Mouse (Mus musculus): Measurements from ENCODE around the gene Eng.
A peak's percentile ranks its signal among the peaks of the same experiment; 100 is the strongest.

Gene Eng

DNA sequence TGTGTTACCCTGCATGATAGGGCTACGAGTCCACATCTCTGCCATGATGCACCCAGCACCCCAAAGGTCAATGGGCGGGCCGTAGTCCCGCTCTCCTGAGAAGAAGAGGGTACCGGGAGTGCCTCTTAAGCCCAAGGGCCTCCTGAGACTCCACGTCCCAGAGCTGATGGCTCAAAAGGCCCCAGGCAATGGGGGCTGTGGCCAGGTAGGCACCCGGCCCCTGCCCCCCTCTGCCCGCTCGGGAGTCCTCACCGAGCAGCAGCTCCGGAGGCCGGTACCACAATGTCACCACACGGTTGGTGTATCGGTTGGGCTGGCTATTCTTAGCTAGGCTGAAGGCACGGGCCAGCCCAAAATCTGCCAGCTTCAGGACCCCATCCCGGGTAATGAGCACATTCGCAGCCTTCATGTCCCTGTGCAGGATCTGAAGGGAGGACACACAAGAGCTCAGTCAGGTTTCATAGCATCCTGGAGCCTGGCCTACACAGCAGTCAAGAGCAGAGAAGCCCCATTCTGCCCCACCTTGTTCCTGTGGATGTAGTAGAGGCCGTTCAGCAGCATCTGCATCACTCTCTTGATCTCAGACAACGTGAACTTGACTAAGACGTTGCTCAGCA lies 63.2 kb downstream of the Eng start:
- no peak for DNase-seq (ENCODE audit: extremely low read depth, low read depth)

- peak; percentile 79 for DNase-seq (ENCODE audit: extremely low read depth, low read depth)
Observed at GRCm38 (mm10) chr2:32710425-32710824, 64.0 kb downstream of the Eng start.

GRCm38 (mm10) chr2:32711301-32712056 lies 65.1 kb downstream of the Eng start:
- no peak for DNase-seq (ENCODE audit: extremely low read depth, low read depth)

DNA sequence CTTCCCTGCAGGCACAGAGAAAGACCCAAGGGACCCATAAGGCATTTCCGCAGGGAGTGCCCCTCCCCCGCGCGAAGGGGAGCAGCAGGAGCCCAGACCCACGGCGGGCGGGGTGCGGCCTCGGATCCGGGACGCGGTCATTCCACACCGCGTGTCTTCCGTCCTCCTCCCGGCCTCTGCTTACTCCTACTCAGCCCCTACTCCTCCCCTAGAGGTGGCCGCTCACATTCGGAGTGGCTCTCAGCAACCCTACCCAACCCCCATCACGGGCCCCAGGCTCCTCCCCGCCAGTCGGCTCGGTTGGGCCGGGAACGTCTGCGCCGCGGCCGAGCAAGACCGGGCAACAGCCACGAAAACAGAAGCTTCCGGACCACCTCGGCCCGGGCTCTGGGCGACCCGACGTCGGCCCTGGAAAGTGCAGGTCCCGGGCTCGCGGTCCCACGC lies 65.7 kb downstream of the Eng start:
- no peak for DNase-seq (ENCODE audit: extremely low read depth, low read depth)

DNA sequence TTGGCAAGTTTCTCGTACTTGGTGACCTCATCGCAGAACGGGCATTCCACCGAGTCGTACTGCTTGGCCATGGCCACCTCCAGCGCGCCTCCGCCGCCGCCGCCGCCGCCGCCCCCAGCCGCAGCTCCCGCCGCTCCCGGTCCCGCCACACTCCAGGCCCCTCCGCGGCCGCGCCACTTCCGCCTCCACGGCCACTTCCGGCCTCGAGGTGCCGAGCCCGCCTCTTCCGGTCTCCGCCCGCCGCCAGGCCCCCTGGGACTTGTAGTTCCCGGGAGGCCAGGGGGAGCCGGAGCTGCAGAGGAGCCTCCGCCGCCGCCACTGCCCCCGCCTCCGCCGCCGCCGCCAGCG lies 66.2 kb downstream of the Eng start:
- DNase-seq (ENCODE audit: extremely low read depth, low read depth) = peak; percentile 63

- peak; percentile 59 for DNase-seq (ENCODE audit: extremely low read depth, low read depth)
Observed at GRCm38 (mm10) chr2:32712934-32713817, 66.8 kb downstream of the Eng start, which contains the start of gene Cdk9. Gene Cdk9 (minus strand): TSS chr2:32713076.

GRCm38 (mm10) chr2:32714117-32714986 lies 68.0 kb downstream of the Eng start:
- no peak for DNase-seq (ENCODE audit: extremely low read depth, low read depth)

- DNase-seq (ENCODE audit: extremely low read depth, low read depth) = peak; percentile 41
Observed at GRCm38 (mm10) chr2:32714987-32715425, 68.6 kb downstream of the Eng start.

- DNase-seq (ENCODE audit: extremely low read depth, low read depth) = no peak
Observed at GRCm38 (mm10) chr2:32718761-32719160, 72.4 kb downstream of the Eng start.

DNA sequence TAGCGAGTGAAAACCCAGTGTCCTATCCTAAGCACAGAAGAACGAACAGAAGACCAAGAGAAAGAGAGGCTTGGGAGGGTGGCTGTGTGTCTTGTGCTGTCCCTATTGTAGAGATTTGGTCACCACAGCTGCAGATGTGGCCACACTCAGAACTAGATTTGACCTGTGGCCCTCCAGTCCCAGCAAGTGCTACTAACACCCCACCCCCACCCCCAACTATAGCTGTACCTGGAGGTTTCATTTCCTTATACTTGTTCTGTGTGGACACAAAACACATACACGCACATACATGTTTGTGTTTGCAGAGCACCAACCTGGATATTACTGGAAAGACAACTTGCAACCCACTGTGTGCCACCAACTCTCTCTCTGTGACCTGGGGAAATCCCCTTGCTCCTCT lies 73.7 kb downstream of the Eng start:
- DNase-seq (ENCODE audit: extremely low read depth, low read depth) = no peak

DNA sequence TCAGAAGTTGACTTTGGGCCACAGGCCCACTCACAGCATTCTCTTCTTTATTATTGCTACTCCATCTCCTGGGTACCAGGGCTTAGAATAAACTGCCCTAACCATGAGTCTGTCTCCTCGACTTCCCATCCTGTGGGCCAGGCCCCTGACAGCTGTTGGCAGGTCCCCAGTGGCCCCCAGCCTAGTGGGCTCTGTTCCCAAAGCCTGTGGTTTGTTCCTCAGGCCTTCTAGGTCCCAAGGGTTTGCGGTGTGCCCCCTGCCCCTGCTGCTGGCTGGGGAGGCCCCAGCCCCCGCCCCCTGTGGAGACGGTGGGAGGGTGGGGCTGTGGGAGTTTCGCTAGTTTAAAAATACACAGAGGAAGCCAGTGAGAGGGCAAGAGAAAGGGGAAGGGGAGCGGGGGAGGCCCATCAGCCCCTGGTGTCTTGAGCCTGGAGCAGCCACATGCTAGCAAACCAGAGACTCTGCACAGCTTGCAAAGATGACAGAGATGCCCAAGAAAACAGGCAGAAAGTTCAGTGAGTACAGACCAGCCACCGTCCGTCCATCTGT lies 74.4 kb downstream of the Eng start, which contains the start of gene Sh2d3c:
TSS of gene Sh2d3c (plus strand) at position 375 of the 549 bp plus-strand sequence.
- no peak for DNase-seq (ENCODE audit: extremely low read depth, low read depth)

GRCm38 (mm10) chr2:32722046-32722445 lies 75.7 kb downstream of the Eng start:
- DNase-seq (ENCODE audit: extremely low read depth, low read depth) = no peak

- no peak for DNase-seq (ENCODE audit: extremely low read depth, low read depth)
Observed at GRCm38 (mm10) chr2:32722581-32722980, 76.2 kb downstream of the Eng start.

GRCm38 (mm10) chr2:32724149-32724548 lies 77.8 kb downstream of the Eng start:
- no peak for DNase-seq (ENCODE audit: extremely low read depth, low read depth)

GRCm38 (mm10) chr2:32724832-32725790 lies 78.7 kb downstream of the Eng start:
- no peak for DNase-seq (ENCODE audit: extremely low read depth, low read depth)

DNA sequence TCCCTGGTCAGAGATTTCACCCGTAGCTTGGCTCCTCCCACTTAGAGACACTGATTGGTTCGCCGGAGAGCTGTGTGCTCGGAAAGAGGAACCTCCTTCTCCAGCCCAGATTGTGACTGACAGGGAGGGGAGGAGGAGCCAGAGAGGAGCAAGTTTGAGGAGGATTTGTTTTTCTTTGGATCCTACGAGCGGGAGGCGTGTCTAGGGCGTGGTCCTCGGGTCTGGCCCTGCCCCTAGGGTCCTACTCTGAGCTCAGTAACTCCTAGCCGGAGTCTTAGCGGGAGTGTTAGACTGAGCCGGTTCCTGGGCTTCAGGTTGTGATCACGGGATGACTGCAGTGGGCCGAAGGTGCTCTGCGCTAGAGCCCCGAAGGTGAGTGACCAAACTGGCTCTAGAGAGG lies 81.0 kb downstream of the Eng start:
- peak; percentile 96 for DNase-seq (ENCODE audit: extremely low read depth, low read depth)

- DNase-seq (ENCODE audit: extremely low read depth, low read depth) = no peak
Observed at GRCm38 (mm10) chr2:32728463-32728862, 82.1 kb downstream of the Eng start.

DNA sequence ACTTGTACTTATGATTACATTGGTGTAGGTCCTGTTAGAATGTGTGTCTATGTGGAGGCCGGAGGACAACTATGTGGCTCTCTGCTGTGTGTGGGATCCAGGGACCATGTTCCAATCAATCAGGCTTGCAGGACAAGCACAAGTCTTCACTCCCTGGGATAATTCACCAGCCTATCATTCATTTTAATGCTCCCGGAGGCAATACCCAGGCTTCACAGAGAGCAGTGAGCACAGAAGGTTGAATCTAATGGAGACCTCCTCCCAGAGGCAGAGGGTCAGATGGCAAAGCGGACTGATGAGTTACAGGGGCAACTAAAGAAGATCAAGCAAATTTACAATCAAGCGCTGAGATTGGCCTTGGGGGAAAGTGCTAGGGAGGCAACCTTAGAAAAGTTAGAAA lies 83.2 kb downstream of the Eng start:
- DNase-seq (ENCODE audit: extremely low read depth, low read depth) = no peak

DNA sequence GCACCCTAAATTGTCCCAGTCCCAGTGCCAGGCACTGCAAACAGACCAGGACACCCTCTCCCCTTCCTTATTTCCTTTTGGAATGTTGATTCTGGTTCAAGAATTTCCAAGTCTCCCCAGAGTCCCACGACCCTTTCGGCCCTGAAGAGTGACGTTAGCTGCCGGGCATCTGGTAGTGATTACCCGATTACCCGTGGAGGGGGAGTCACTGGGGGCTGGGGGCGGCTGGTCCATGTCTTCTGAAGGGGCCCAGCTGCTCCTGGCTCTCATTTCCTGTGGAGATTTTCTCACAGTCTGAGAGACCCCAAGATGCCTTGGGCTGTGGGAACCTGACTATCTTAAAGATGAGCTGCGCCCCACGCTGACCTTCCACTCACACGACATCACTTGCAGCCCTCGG lies 84.5 kb downstream of the Eng start:
- DNase-seq (ENCODE audit: extremely low read depth, low read depth) = no peak

All from MEL-GATA-1-ER (cell line).